Mouse (Mus musculus) erythroblast, embryonic 14.5 days (primary cell): ENCODE data around the gene Gtpbp4.
"Not testable (repeated sequence)": the region's sequence is repeated elsewhere in the genome, so short reads cannot be mapped to it uniquely, and the experiment has no call there.

Source experiments
- GATA1 ChIP-seq: IDR thresholded peaks from 2 replicates; pipeline ENCODE4 v1.6.1; 2012; ENCODE audit warnings: low read length, inconsistent platforms, mixed read lengths
- TAL1 ChIP-seq: IDR thresholded peaks from 3 replicates; pipeline ENCODE4 v1.6.1; 2012; ENCODE audit warnings: low read length, inconsistent platforms, mixed read lengths

DNA sequence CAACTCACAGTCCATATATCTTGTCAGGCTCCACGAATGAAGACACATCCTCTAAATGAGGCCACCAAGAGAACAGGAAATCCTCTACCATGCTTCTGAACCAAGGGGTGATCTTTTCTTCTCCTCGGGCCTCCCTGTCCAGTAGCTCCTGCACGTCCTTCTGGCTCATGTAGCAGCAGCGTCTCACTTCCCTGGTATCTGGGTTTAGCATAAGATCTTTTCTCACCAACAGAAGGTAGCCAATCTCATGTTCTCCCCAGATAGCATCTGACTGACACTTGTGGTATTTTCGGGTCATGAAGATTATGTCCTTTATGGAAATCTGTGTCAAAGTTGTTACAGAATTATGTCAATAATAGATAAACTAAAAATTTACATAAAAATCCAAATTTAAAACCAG, 54.2 kb downstream of the Gtpbp4 start:
- not testable (repeated sequence) for TF ChIP-seq GATA1, TAL1
